Mouse (Mus musculus): ENCODE measurements around the gene Edaradd.
"Not testable (repeated sequence)": the region's sequence is repeated elsewhere in the genome, so short reads cannot be mapped to it uniquely, and the experiment has no call there.

The Edaradd gene

DNA sequence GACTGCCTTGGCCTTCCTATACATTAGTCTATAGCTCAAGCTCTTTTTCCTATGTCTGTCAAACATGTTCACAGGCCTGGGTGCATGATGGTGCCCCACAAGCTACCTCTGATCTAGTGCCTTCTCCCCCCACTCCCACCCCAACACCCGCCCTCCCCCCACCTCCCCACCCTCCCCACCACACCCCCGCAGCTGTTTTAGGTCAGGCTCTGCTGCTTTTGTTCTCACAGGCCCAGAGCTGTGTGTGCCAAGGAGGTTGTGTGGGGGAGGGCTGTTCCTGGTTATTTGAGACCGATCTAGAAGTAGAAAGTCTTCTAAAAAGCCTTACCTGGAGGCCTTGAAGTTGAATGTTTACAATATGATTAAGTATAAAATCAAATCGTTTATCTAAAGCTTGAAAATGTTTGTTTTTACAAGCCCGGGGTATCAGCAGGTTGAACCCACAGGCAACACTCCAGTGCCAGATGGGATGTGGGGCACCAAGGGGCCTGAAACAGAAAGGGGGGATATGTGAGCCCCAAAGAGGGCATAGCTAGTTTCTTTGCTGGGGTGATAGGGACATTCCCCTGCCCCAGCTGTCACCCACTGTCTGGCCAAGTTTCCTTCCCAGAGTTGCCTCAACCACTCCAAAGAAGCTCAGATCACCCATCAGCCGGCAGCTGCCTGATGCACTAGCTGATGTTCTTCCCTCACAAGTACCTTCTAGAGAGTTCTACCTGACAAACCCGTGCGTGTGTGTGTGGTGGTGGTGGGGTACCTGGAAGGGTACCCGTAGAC is 8.9 kb downstream of the Edaradd start:
- no peak for DNase-seq (ENCODE audit: low read depth, low spot score)

DNA sequence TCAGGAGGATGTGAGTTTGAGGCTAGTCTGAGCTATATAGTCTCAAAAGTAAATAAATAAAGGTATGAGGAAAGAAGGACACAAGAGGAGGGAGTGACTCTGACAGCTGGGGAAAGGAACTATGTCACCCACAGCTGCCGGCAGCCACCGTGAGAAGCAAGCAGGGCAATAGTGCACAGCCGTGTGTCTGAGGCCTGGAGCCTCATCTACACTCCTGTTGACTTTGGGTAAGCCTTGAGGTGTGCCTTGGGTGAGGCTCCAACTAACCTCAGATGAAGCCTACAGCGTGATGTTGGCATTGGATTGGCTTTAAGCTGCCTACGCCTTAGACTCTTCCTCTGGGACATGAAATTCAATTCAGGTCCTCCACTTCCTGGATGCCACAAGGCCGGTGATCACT is 10.2 kb downstream of the Edaradd start:
- DNase-seq (ENCODE audit: low read depth, low spot score): no peak

DNA sequence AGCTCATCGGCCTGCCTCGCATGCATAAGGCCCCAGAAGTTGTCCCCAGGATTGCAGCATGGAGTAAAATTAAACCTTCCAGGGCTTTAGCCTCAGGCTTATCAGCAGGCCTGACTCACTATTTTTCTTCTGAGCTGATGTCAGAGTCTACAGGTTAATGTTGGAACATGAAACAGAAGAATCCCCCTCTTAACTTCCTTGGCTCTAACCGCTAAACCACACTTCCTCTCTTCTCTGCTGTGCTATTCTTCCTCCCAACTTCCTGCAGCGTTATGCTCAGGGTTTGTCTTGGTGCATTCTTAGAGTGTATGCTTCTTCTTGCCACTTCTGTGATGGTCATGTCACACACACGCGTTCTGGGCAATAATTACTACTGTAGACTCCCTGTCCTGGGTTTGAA is 12.8 kb downstream of the Edaradd start:
- DNase-seq (ENCODE audit: low read depth, low spot score): no peak

DNA sequence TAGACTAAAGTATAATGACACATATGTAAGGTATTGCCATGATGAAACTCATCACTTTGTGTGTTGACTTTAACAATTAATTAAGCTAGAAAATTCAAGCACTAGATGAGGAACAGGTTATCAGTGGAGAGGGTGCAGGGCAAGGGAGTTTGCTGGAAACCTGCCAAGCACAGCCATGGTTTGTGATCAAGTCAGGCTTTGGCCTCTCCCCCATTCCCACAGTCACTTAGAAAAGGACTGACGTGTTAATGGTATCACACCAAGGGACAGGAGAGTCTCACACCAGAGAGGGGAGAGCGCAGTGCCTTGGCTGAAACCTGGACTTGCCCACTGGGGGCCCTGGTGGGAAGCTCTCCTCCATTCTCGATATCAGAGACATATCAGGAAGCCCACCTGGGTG is 14.9 kb downstream of the Edaradd start:
- DNase-seq (ENCODE audit: low read depth, low spot score): no peak

DNA sequence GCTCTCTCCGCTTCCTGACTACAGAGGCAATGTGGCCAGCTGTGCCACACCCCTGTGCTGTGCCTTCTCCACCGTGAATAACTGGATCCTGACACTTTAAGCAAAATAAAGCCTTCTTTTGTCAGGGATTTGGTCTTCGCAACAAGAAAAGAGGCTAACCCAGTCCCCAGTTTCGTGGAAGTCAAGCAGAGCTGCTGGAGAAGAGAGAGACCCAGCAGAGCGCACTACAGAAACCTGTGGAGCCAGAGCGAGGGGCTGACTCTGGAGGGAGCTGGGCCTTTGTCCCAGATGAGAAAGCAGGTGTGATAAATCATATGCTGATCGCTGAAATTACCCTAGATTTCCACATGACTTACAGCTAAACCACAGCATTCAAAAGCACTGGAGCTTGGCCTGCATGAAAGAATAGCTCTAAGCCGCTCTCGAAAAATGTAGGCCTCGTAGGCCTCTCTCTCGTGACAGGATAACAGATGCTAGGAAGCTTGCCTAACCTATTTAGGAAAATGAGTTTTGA is 16.9 kb downstream of the Edaradd start:
- no peak for DNase-seq (ENCODE audit: low read depth, low spot score)

DNA sequence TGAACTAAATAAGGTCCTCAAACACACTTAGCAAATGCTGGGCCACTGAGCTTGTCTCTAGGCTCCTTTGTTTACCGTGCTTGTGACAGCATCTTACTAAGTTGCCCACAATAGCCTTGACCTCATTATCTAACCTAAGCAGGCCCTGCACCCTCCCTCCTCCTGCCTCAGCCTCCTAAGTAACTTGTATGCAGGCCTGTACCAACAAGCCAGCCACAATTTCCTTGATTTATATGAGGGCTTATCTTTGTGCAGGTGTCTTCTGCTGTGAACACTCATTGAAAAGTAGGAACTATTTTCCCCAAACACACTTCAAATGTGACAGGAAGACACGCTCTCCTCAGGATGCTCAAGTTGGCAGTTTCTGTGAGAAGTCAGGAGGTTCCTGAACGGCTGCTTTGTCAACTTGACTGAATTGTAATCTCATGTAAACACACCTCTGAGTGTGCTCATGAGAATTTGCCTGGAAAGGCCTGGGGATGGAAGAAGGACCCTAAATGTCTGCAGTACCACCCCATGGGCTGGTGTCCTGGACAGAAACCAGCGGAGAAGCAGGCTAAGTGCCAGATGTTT is 17.5 kb downstream of the Edaradd start:
- no peak for DNase-seq (ENCODE audit: low read depth, low spot score)

DNA sequence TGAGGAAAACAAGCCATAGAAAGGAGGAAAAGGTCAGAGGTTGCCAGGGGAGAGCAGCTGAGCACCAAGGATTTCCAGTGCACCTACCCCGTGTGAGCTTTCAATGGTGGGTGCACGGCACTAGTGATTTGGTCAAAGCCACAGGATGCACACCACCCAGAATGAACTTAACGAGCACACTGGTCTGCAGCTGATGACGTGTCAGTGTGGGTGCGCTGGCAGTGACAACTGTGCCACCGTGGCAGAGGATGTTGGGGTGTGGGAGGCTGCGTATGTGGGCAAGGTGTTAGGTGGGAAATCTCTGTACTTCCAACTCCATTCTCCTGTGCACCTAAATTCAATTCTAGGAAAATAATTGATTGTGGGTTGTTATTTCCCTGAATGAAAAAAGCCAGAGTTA is 21.1 kb downstream of the Edaradd start:
- no peak for DNase-seq (ENCODE audit: low read depth, low spot score)

DNA sequence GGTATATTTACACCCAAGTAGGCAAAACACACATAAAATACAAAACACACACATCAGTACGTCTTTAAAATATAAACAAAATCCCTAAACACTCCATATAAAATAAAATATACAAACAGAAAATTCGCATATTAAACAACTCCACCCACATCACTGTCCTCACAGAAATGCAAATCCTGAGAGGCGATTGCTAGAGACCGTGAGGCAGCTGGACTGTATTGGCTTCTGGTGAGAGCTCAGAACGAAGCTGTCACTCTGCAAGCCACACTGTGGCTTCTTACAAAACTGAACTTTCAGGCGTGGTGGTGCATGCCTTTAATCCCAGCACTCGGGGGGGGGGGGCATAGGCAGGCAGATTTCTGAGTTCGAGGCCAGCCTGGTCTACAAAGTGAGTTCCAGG is 22.4 kb downstream of the Edaradd start:
- DNase-seq (ENCODE audit: low read depth, low spot score): no peak

DNA sequence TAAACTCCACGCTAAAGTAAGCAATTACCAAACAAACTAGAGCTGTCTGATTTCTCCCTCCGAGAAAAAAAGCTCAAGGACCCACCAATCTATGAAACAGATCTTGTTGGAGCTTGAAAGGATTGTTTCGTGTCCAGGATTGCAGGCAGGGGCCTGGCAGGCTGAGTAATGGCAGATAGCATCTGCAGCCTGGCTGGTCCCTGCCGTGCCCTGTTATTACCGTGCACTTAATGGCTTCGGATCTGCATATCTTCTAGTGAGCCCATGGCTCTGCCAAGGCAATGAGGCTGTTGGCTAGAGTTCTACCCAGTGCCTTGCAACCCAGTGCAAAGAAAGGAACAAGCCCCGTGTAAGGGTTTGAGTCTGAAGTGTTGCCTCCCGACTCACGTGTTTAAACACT is 25.5 kb downstream of the Edaradd start:
- DNase-seq (ENCODE audit: low read depth, low spot score): no peak

DNA sequence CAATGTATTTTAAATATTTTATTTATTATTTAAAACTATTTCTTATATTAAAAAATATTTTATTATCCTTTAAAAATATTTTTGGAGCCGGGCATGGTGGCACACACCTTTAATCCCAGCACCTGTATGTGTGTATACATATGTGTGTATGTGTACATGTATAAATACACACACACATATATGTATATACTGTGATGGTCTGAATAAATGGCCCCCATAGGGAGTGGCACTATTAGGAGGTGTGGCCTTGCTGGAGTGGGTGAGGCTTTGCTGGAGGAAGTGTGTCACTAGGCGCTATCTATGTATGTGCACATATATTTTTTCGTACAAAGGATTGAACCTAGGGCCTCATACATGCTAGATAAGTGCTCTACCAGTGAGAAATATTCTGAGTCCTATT is 27.7 kb downstream of the Edaradd start:
- no peak for DNase-seq (ENCODE audit: low read depth, low spot score)

DNA sequence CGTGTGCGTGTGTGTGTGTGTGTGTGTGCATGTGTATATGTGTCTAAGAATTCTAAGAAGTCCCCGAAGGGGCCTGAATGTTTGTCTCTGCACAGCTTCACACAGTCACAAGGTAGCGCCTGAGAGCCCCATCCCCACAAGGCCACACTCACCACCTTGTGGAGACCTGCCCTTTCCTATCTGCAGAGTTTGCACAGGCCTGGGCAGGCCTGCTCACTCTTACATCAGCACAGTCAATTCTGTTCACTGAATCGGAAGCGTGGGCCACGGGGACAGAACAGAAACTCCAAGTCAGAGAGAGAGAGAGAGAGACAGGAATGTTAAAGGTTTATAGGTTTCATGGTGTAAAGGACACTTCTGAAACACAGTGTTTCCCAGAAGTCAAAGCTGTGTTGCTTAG is 34.6 kb downstream of the Edaradd start:
- no peak for DNase-seq (ENCODE audit: low read depth, low spot score)

DNA sequence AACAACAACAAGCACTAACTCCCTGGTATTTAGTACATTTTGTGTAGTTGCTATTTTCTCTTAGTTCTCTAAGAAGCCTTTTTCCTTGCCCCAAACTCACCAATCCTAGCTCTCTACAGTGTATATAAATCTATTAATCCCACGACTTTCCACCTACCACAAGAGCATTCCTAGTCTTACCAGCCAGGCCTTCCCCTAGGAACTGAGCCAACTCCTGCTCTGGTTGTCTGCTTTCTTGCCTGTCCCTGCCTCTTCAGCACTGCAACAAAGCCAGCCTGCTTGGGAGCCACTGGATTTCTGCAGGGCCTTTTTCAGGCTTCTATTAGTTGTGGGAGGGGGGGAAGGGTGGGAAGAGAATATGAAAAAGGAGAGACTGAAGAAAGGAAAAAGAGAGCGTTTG is 35.0 kb downstream of the Edaradd start:
- no peak for DNase-seq (ENCODE audit: low read depth, low spot score)

DNA sequence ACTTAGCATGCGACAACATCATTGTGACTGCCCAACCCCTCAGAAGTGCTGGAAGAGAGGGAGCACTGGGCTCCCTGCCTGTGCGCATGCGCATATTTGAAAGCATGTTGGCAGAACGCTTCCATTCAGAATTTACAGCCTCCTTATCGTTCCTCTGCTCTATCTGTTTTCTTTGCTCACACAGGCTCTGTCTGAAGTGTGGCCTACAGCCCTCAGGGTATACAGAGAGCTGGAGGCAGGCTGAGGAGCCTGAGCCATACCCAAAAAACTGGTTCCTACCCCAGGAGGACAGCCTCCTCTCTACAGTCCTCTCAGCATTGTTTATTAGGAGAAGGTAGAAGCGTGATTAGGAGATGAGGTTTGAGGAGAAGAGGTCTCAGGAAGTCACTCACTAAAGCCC is 40.4 kb downstream of the Edaradd start:
- no peak for DNase-seq (ENCODE audit: low read depth, low spot score)

DNA sequence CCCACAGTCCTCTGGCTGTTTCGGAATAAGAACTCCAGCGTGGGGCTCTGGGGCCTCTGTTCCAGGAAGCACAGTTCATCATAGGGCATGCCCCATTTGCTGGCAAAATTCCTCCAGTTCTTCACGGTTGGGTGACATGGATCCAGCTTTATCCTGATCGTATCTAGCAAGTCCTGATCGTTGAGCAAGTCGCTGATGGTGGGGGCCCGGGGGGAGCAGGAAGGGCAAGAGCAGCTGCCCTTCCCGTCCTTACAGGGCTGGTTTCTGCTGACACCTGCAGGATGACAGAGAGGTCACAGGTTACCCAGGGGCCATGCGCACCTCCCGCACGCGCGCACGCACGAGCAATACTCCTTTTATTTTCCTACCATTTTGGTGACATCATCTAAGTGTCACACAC is 41.9 kb downstream of the Edaradd start:
- no peak for DNase-seq (ENCODE audit: low read depth, low spot score)

DNA sequence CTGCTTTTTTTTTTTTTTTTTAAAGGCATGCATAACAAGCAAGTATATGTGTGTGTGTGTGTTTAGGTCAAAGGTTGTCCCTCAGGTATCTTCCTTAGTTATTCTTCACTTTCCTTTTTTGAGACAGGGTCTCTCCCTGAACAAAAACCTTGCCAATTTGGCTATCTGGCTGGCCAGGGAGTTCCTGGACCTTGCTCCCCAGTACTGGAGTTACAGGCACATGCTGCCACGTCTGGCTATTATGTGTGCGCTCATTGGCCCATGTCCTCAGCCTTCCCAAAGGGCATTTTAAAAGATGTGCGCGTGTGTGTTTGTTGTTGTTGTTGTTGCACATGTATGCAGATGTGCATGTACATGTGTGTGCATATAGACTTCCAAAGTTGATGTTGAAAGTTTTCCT is 43.4 kb downstream of the Edaradd start:
- DNase-seq (ENCODE audit: low read depth, low spot score): no peak

DNA sequence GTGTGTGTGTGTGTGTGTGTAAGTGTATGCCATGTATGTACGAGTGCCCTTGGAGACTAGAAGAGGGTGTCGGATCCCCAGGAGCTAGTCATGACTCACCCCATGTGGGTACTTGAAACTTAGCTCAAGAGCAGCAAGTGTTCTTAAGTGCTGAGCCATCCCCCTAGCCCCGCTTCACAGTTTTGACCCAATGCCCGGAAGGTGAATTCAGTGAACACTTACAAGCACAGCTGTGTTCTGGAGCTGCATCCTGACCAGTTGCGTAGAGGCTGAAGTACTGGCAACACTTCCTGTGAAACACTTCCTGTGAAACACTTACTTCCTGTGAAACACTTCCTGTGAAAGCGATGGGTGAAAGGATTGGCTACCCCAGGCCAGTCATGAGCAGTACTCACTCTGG is 45.0 kb downstream of the Edaradd start:
- no peak for DNase-seq (ENCODE audit: low read depth, low spot score)

DNA sequence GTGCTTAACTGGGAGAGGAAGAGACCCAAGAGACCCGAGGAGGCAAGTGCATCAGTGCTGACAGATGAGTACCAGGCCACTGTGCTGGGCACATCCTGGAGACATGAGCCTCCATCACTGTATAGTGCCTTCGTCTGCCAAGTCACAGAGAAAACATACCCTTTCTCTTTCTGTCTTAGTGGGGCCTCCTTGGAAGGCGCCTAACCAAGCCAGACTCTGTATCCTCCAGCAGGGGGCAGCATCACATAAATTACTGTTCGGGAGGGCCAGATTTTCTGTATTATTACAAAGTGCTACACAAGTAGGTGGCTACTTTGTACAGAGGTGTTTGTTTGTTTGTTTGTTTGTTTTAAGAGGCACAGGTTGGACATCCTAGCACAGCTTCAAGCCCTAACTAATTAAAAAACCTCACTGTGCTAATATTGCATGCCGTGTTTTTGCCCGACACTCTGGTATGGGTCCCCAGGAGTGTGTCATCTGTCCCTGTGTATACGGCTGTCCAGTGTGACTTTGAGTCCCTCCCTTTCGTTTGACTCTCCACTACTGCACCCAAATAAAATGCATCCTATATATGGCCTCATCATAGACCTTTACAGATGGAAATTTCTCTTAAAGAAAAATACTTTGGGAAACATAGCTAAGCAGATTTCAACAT is 46.4 kb downstream of the Edaradd start:
- peak; percentile 27 for DNase-seq (ENCODE audit: low read depth, low spot score)

DNA sequence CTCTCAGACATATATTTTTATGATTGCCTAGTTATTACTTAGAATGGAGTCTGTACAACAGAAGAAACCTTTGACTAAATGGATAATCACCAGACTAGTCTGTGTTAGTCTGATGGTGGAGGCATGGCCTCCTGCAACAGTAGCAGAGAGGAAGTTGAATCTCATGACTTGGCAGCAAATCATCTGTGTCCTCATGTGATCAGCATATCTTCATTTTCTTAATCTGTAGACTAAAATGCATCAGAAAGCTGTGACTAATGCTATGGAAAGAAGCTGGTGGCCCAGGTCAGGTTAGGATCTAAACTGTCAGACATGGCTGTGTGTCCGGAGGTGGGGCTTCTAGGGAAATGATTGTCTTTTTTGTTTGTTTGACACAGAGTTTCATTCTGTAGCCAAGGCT is 51.8 kb downstream of the Edaradd start:
- no peak for DNase-seq (ENCODE audit: low read depth, low spot score)

DNA sequence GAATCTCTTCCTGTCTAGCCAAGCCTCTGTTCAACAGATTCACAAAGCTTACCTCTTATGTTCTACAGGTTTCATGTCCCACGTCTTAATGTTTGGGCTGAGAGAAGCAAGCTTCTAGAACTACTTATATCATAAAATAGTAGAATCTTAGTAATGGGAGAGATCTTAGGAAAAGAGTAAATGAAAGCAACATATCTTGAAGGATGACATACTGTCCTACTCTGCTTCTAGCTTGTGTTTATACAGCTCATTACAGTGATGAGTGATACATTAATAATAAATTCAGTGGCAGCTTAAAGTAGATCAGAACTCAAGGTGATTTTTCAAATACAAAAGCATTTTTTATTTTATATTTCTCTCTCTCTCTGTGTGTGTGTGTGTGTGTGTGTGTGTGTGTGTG is 55.4 kb downstream of the Edaradd start, which contains the start of gene Lgals8:
Lgals8 (minus strand) TSS at position 101 of the 400 bp plus-strand sequence.
- no peak for DNase-seq (ENCODE audit: low read depth, low spot score)

DNA sequence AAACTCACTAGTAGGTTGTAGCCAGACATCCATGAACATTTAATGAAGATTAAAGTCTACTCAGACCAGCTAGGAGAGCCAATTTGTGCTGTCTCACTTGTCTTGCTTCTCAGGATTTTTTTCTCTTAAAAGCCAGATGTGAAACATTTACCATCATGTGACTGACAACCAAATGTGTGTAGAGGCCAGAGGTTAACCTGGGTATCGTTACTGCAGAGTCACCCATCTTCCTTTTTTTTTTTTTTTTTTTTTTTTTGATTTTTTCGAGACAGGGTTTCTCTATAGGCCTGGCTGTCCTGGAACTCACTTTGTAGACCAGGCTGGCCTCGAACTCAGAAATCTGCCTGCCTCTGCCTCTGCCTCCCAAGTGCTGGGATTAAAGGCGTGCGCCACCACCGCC is 56.1 kb downstream of the Edaradd start:
- DNase-seq (ENCODE audit: low read depth, low spot score): not testable (repeated sequence)

DNA sequence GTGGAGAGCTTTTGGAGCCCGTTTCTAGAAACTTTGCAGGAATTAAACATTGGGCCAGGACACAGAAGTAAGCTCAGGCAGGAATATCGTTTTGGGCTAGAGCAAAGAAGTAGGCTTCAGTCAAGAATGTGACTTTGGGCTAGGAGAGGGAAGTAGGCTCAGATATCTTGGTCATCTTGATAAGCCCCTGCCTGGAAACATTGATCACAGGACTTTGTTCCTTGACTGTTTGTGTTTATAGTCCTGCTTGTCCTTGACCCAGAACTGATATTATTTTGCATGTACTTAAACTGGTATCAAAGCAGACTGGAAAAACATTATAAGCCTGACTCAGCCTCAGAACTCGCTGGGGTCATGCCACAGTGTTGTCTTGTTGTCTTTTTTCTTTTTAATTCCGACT is 57.6 kb downstream of the Edaradd start:
- no peak for DNase-seq (ENCODE audit: low read depth, low spot score)

DNA sequence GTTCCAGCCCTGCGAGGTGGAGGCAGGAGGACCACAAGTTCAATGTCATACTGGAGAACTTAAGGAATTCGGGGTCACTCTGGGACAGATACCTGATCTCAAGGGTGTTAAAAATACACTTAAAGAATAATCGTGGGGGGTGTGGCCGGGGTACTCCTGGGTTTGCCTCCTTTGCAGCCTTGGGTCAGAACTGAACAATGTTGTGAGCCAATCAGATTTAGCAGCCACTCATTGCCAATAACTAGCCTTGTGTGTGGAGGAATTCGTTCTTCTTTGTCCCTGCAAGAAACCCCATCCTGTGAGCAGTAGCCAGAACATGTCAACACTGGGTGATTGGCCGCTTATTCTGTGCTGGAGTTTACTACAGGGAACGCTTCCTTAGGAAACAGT is 58.5 kb downstream of the Edaradd start:
- no peak for DNase-seq (ENCODE audit: low read depth, low spot score)
